Mouse (Mus musculus) colon, adult 2 months (tissue): ENCODE results near the gene Tnfrsf1b. TPM values are rescaled to one million over a fixed set of nuclear protein-coding genes. Genes with fewer than 3 reads are reported as not detected.

ENCODE experiments used
- polyA plus RNA-seq: library from polyadenylated mRNA; depleted of rRNA; stranded (reverse); fragments of >200 nt; gene quantifications from 2 replicates; pipeline ENCODE4 v1.2.3, GENCODE M21; 2012; rRNA removed

Gene Tnfrsf1b
- polyA plus RNA-seq, result 24.7 and 28.3 TPM in 2 replicates

GRCm38 (mm10) chr4:145246173-145247011 lies at the start of gene Tnfrsf1b:
Tnfrsf1b (minus strand) TSS chr4:145246870.

GRCm38 (mm10) chr4:145194559-145195162 lies 52.0 kb downstream of the Tnfrsf1b start, which contains the start of gene Vps13d:
Vps13d (minus strand) TSS chr4:145195005.

Other genes with a start within 250 kb of the Tnfrsf1b start
- gene Vps13d, start 51.9 kb downstream of the Tnfrsf1b start, polyA plus RNA-seq, result 13.6 and 17.2 TPM in 2 replicates
- gene Tnfrsf8, start 68.3 kb upstream of the Tnfrsf1b start, polyA plus RNA-seq, result 0.21 and 0.24 TPM in 2 replicates